Mouse (Mus musculus) testis, postnatal 14 days (tissue): Measurements from ENCODE around the gene Nup43.
"Not testable (repeated sequence)": the region's sequence is repeated elsewhere in the genome, so short reads cannot be mapped to it uniquely, and the experiment has no call there.

ENCODE experiments used
- DNase-seq: peaks from one replicate; pipeline ENCODE4 v3.0.0; 2021; ENCODE audit warnings: low spot score

The Nup43 gene

GRCm38 (mm10) chr10:7667342-7667802 is at the start of gene Nup43:
TSS of gene Nup43 (plus strand) at chr10:7667503.
- DNase-seq = peak; percentile 92

- DNase-seq = not testable (repeated sequence)
Observed at GRCm38 (mm10) chr10:7617556-7617955, 49.7 kb upstream of the Nup43 start.

- DNase-seq = no peak
Observed at GRCm38 (mm10) chr10:7619821-7620241, 47.5 kb upstream of the Nup43 start.

GRCm38 (mm10) chr10:7620723-7621122 is 46.6 kb upstream of the Nup43 start:
- no peak for DNase-seq

GRCm38 (mm10) chr10:7622378-7622777 is 44.9 kb upstream of the Nup43 start:
- no peak for DNase-seq

- DNase-seq = no peak
Observed at GRCm38 (mm10) chr10:7623861-7624518, 43.3 kb upstream of the Nup43 start.

GRCm38 (mm10) chr10:7629092-7629491 is 38.2 kb upstream of the Nup43 start:
- DNase-seq = no peak

GRCm38 (mm10) chr10:7630286-7630685 is 37.0 kb upstream of the Nup43 start:
- no peak for DNase-seq

- DNase-seq = no peak
Observed at GRCm38 (mm10) chr10:7630951-7631720, 36.2 kb upstream of the Nup43 start.

GRCm38 (mm10) chr10:7640366-7640765 is 26.9 kb upstream of the Nup43 start:
- DNase-seq = no peak

GRCm38 (mm10) chr10:7645911-7646310 is 21.4 kb upstream of the Nup43 start:
- DNase-seq = no peak

- DNase-seq = no peak
Observed at GRCm38 (mm10) chr10:7649059-7649458, 18.2 kb upstream of the Nup43 start.

- no peak for DNase-seq
Observed at GRCm38 (mm10) chr10:7651057-7651456, 16.2 kb upstream of the Nup43 start.

- DNase-seq = peak; percentile 85
Observed at GRCm38 (mm10) chr10:7662471-7663141, 4.7 kb upstream of the Nup43 start.

- DNase-seq = peak; percentile 90
Observed at GRCm38 (mm10) chr10:7663159-7664026, 3.9 kb upstream of the Nup43 start.

- DNase-seq = no peak
Observed at GRCm38 (mm10) chr10:7664027-7664526, 3.2 kb upstream of the Nup43 start.

GRCm38 (mm10) chr10:7664889-7665288 is 2.4 kb upstream of the Nup43 start:
- no peak for DNase-seq

GRCm38 (mm10) chr10:7673673-7674072 is 6.4 kb downstream of the Nup43 start:
- no peak for DNase-seq

GRCm38 (mm10) chr10:7680731-7681301 is 13.5 kb downstream of the Nup43 start, which contains the start of the genes Pcmt1 and Lats1:
TSS of gene Pcmt1 (minus strand) at chr10:7681136.
TSS of gene Lats1 (plus strand) at chr10:7681214.
- peak; percentile 90 for DNase-seq

- peak; percentile 85 for DNase-seq
Observed at GRCm38 (mm10) chr10:7681343-7682025, 14.2 kb downstream of the Nup43 start.
